Mouse (Mus musculus): ENCODE results near the gene Grm8. TPM values are rescaled to one million over a fixed set of nuclear protein-coding genes. Genes with fewer than 3 reads are reported as not detected.

The Grm8 gene
- polyA plus RNA-seq, 1 experiment from 2014 or later, result 16.1 TPM

DNA sequence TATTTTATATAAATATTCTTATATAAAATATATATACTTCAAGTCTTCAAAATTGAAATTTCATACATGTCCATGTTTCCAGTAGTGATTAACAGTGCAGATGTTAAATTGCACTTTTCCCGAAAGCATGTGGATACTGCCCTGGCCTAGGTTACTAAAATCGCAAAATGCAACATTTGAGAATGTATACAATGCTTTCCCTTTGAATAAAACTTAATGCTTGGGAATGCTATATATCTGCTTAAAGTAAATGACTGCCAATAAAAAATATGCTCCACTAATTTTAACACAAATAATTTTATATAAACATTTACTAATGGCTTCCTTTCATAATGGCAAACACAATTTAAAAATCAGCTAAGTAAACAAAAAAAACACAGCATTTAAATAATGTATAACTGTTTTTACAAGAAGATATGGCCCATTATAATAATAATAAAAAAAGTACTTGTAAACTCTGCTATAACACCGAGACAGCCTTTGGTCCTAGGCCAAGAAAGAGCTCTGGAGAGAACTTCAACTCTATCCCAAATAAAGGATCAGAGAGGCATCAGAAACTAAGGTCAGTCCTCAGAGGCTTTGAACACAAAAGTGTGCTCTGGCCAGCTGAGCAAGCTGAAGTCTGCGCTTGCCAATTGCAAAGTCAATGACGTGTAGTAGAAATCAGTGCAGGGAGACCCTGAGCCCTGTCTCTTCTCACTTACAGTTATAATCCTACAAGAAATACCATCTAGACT lies 820.5 kb downstream of the Grm8 start:
- Histone ChIP-seq H3K4me1 (ENCODE audit: control insufficient read depth, insufficient read depth, low read depth, low read length) (no peaks in the 10 kb centered on the region; the same call in 1 of the 2 replicates), H3K4me2 (ENCODE audit: low read length) (no peak overlapping the region), H3K9ac (ENCODE audit: low read depth, low read length) (no peak overlapping the region), H3K27me3 (replicated peaks; ENCODE audit: control insufficient read depth, insufficient read depth, low read length) (no peaks in the 10 kb centered on the region), H3K4me3 (ENCODE audit: low read length) (no peak overlapping the region), H3K27ac (ENCODE audit: low read depth, low read length) (no peak overlapping the region), H3K9me3 (ENCODE audit: control insufficient read depth, low read length) (no peaks in the 10 kb centered on the region), H3K36me3 (ENCODE audit: control insufficient read depth, insufficient read depth, low read length) (no peaks in the 10 kb centered on the region)
- no peak for ATAC-seq
- WGBS, result 83% methylated on average over 5 of the region's 5 CpGs

DNA sequence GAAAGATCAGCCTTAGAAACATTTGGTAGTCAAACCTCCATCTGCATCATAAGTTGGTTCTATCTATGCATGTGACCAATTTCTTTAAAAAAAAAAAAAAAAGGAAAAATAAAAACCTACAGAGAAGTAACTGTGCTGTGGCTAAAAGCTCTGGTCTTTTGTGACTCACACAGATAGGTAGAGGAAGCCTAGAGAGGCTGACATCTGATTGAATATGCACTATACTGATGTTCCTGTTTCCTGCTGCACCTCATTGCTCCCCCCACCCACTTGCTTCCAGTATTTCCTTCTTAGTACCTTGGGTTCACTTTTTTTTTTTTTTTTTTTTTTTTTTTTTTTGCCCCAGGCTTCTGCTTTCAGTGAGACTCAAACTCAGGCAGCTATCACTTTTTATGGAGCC lies 824.6 kb downstream of the Grm8 start:
- Histone ChIP-seq H3K9ac (ENCODE audit: low read depth, low read length) (no peak overlapping the region), H3K4me3 (ENCODE audit: low read length) (no peak overlapping the region), H3K27me3 (replicated peaks; ENCODE audit: control insufficient read depth, insufficient read depth, low read length) (no peaks in the 10 kb centered on the region), H3K27ac (ENCODE audit: low read depth, low read length) (no peak overlapping the region), H3K4me2 (ENCODE audit: low read length) (no peak overlapping the region), H3K36me3 (ENCODE audit: control insufficient read depth, insufficient read depth, low read length) (no peaks in the 10 kb centered on the region), H3K9me3 (ENCODE audit: control insufficient read depth, low read length) (no peaks in the 10 kb centered on the region), H3K4me1 (ENCODE audit: control insufficient read depth, insufficient read depth, low read depth, low read length) (no peaks in the 10 kb centered on the region)
- ATAC-seq, result no peak

DNA sequence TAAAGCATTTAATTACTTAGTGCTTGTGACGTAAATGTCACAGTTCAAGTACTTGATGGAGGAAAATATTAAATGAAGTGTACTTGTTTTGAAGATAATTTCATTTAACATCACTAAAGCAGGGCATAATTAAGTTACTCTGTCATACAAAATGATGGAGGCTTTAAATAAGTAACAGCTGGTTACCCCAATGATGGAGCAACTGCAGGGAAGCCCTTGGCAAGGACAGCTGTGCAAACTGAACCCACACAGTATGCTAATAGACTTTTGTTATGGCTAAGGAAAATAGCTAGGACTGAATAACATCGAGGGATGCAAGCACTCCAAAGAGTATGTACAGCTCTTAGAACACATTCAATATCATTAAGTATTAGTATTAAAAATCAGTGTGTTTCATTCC lies 829.6 kb downstream of the Grm8 start:
- Histone ChIP-seq H3K4me1 (ENCODE audit: control insufficient read depth, insufficient read depth, low read depth, low read length) (no peaks in the 10 kb centered on the region), H3K36me3 (ENCODE audit: control insufficient read depth, insufficient read depth, low read length) (no peaks in the 10 kb centered on the region), H3K4me3 (ENCODE audit: low read length) (no peak overlapping the region), H3K4me2 (ENCODE audit: low read length) (no peak overlapping the region), H3K27me3 (replicated peaks; ENCODE audit: control insufficient read depth, insufficient read depth, low read length) (no peaks in the 10 kb centered on the region), H3K9me3 (ENCODE audit: control insufficient read depth, low read length) (no peaks in the 10 kb centered on the region), H3K9ac (ENCODE audit: low read depth, low read length) (no peak overlapping the region), H3K27ac (ENCODE audit: low read depth, low read length) (no peak overlapping the region)
- no peak for ATAC-seq
- WGBS, result 54% methylated on average over 2 of the region's 2 CpGs

DNA sequence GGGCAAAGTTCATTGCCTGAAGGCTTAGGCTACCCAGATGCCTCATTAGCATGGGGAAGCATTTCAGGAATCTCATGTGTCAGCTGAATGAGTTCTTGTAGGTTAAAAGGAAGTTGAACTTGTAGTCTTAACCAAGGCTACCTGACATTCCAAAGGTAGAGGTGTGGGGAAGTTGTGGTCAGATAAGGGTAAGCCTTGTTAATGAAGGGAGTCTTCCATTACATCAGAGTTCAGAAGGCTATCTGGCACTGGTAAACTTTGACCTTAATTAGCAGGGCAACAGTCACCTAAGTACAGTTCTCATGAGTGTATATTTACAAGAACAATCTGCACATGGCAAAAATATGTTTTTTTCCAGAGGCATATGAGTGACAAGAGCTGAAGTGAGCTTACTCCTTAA lies 870.0 kb downstream of the Grm8 start:
- Histone ChIP-seq H3K36me3 (ENCODE audit: control insufficient read depth, insufficient read depth, low read length) (no peaks in the 10 kb centered on the region), H3K27ac (ENCODE audit: low read depth, low read length) (no peak overlapping the region), H3K4me3 (ENCODE audit: low read length) (no peak overlapping the region), H3K9me3 (ENCODE audit: control insufficient read depth, low read length) (no peaks in the 10 kb centered on the region), H3K27me3 (replicated peaks; ENCODE audit: control insufficient read depth, insufficient read depth, low read length) (no peaks in the 10 kb centered on the region), H3K4me2 (ENCODE audit: low read length) (no peak overlapping the region), H3K4me1 (ENCODE audit: control insufficient read depth, insufficient read depth, low read depth, low read length) (no peaks in the 10 kb centered on the region), H3K9ac (ENCODE audit: low read depth, low read length) (no peak overlapping the region)
- no peak for ATAC-seq

DNA sequence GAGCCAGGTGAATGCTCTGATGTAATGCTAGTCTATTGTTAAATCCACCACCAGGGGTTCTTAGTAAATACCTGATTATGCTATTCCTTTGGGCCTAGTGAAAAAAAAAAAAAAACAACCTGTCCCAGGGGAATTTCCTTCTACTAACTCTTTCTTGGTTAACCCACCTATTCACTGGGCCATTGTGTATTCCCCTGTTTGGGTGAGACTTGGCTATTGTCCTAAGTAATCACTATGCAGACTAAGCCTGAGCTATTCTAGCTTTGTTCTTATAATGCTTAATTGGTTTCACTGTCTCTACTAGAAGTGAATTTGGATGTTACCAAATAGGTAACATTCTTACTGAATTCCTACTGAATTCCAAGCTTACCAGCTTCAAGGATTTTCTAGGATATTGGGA lies 872.4 kb downstream of the Grm8 start:
- H3K27me3 ChIP-seq (replicated peaks; ENCODE audit: control insufficient read depth, insufficient read depth, low read length), result no peaks in the 10 kb centered on the region
- no peaks in the 10 kb centered on the region for H3K36me3 ChIP-seq (ENCODE audit: control insufficient read depth, insufficient read depth, low read length)
- H3K9me3 ChIP-seq (ENCODE audit: control insufficient read depth, low read length), result no peaks in the 10 kb centered on the region
- H3K27ac ChIP-seq (ENCODE audit: low read depth, low read length), result no peak overlapping the region
- H3K9ac ChIP-seq (ENCODE audit: low read depth, low read length), result no peak overlapping the region
- ATAC-seq, result no peak
- H3K4me1 ChIP-seq (ENCODE audit: control insufficient read depth, insufficient read depth, low read depth, low read length), result no peaks in the 10 kb centered on the region
- H3K4me2 ChIP-seq (ENCODE audit: low read length), result no peak overlapping the region
- no peak overlapping the region for H3K4me3 ChIP-seq (ENCODE audit: low read length)

DNA sequence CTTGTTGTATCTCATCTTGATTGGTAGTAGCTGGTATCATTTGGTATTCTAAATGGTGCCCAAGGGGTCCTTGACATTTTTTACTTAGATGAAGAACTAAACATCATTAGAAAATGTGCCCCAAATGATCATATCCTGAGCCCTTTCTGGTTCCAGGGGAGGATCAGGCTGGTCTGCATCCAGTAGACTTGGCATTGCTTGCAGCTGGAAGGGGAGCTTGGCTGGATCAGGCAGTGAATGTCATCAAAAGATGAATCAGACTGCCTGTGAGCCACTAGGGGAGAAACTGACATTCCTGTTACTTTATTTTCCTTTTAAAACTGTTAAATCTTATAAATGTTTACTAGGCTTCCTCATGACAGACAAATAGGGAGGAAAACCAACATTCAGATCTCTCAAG lies 894.6 kb downstream of the Grm8 start:
- Histone ChIP-seq H3K36me3 (ENCODE audit: control insufficient read depth, insufficient read depth, low read length) (no peaks in the 10 kb centered on the region), H3K4me1 (ENCODE audit: control insufficient read depth, insufficient read depth, low read depth, low read length) (no peaks in the 10 kb centered on the region), H3K9ac (ENCODE audit: low read depth, low read length) (no peak overlapping the region), H3K27ac (ENCODE audit: low read depth, low read length) (no peak overlapping the region), H3K4me2 (ENCODE audit: low read length) (no peak overlapping the region), H3K27me3 (replicated peaks; ENCODE audit: control insufficient read depth, insufficient read depth, low read length) (no peaks in the 10 kb centered on the region), H3K4me3 (ENCODE audit: low read length) (no peak overlapping the region), H3K9me3 (ENCODE audit: control insufficient read depth, low read length) (no peaks in the 10 kb centered on the region)
- no peak for ATAC-seq

DNA sequence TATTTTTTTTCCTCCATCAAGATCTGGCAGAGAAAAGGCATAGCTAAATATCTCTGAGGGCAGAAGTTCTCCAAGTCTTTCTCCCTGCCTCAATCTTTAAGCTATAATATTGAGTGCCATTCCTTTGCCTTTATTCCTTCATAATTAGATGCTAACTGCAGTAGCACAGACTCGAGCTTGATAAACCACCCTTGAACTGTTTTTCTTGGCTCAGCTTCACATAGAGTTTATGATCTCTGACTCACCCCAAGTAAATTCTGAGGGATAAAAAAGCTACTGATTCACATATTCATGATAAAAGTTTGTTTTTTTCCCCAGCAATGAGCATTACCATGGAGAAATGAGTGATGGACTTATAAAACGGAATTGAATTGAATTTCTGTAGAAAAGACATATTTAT lies 895.0 kb downstream of the Grm8 start:
- Histone ChIP-seq H3K4me2 (ENCODE audit: low read length) (no peak overlapping the region), H3K9ac (ENCODE audit: low read depth, low read length) (no peak overlapping the region), H3K9me3 (ENCODE audit: control insufficient read depth, low read length) (no peaks in the 10 kb centered on the region), H3K36me3 (ENCODE audit: control insufficient read depth, insufficient read depth, low read length) (no peaks in the 10 kb centered on the region), H3K27ac (ENCODE audit: low read depth, low read length) (no peak overlapping the region), H3K4me3 (ENCODE audit: low read length) (no peak overlapping the region), H3K27me3 (replicated peaks; ENCODE audit: control insufficient read depth, insufficient read depth, low read length) (no peaks in the 10 kb centered on the region), H3K4me1 (ENCODE audit: control insufficient read depth, insufficient read depth, low read depth, low read length) (no peaks in the 10 kb centered on the region)
- ATAC-seq, result no peak
- WGBS, result 64% methylated on average over 2 of the region's 2 CpGs

MicroRNAs encoded within 50 kb of the gene (microRNA counts, 519-probe panel; counts per million panel counts)
- microRNA mmu-miR-592, result 2,699 counts per million, percentile 72 among the panel's probes with 10 or more counts

Small RNA genes lying within 50 kb of the gene (microRNA-seq; reads per million reads assigned to microRNA genes)
- gene Mir592, result 154 reads per million, percentile 54 among the genes with 10 or more reads in this experiment

Data from hindbrain, embryonic 16.5 days (tissue).